In genomic region chr2:78925807-78926206, GRCm38 (mm10) we compare ENCODE assay signal across 15 mouse cellular contexts.
"Had no signal": no experiment of that assay in that cellular context is flagged by ENCODE, and none has a peak within 500 bp of the region (broad histone marks: within the 10 kb centered on the region; RNA-seq: fewer than 3 reads in every experiment).

No protein-coding gene starts in this region.

- DNase-seq: lung, adult 18-20 months; lung, embryonic 14.5 days; lung, postnatal 10 days; lung, postnatal 4 days; midbrain, embryonic 14.5 days; right cerebral cortex, postnatal 14 days; spleen, adult 18-20 months; thymus, adult 18-20 months; thymus, postnatal 14 days; thymus, postnatal 36 days had no signal

- H3K9me3 ChIP-seq: liver, embryonic 15.5 days; midbrain, embryonic 10.5 days; midbrain, embryonic 12.5 days; neural tube, embryonic 12.5 days had no signal

- H3K4me2 ChIP-seq: liver, embryonic 15.5 days; lung, embryonic 14.5 days; midbrain, embryonic 12.5 days; neural tube, embryonic 12.5 days had no signal

- H3K36me3 ChIP-seq: midbrain, embryonic 12.5 days; neural tube, embryonic 12.5 days had no signal

- H3K4me3 ChIP-seq: liver, embryonic 15.5 days; midbrain, embryonic 10.5 days; midbrain, embryonic 12.5 days; neural tube, embryonic 12.5 days had no signal

- H3K27me3 ChIP-seq: liver, embryonic 15.5 days; midbrain, embryonic 12.5 days; neural tube, embryonic 12.5 days had no signal

- H3K4me1 ChIP-seq: midbrain, embryonic 10.5 days; midbrain, embryonic 12.5 days; neural tube, embryonic 12.5 days had no signal

- ATAC-seq: midbrain, embryonic 16.5 days had no signal

- H3K27ac ChIP-seq: liver, embryonic 15.5 days; midbrain, embryonic 10.5 days; midbrain, embryonic 12.5 days; neural tube, embryonic 12.5 days had no signal

- H3K9ac ChIP-seq: liver, embryonic 15.5 days; lung, embryonic 14.5 days; midbrain, embryonic 12.5 days; neural tube, embryonic 12.5 days had no signal
